Mouse (Mus musculus): ENCODE data around the gene Slc19a3. TPM values are rescaled to one million over a fixed set of nuclear protein-coding genes. Genes with fewer than 3 reads are reported as not detected.
A peak's percentile ranks its signal among the peaks of the same experiment; 100 is the strongest.

The Slc19a3 gene
- polyA plus RNA-seq, 1 experiment from 2014 or later = 0.57 TPM

- WGBS = 72% methylated on average over 4 of the region's 4 CpGs
- no peaks in the 10 kb centered on the region for H3K4me1 ChIP-seq (ENCODE audit: control insufficient read depth, insufficient read depth, low read length)
- H3K9ac ChIP-seq (ENCODE audit: low read length) = no peak overlapping the region
- no peak for DNase-seq (ENCODE audit: low spot score)
- no peaks in the 10 kb centered on the region for H3K36me3 ChIP-seq (ENCODE audit: control insufficient read depth, insufficient read depth, low read length)
- no peak for ATAC-seq
- H3K27ac ChIP-seq (ENCODE audit: low read depth, low read length) = no peak overlapping the region
- H3K4me2 ChIP-seq (ENCODE audit: low read length) = no peak overlapping the region
- no peaks in the 10 kb centered on the region for H3K27me3 ChIP-seq (replicated peaks; ENCODE audit: control insufficient read depth, insufficient read depth, low read length)
- no peaks in the 10 kb centered on the region for H3K9me3 ChIP-seq (replicated peaks; ENCODE audit: control insufficient read depth, low read length)
- H3K4me3 ChIP-seq (ENCODE audit: low read depth, low read length) = no peak overlapping the region
Observed at GRCm38 (mm10) chr1:82991062-82991461, 47.2 kb downstream of the Slc19a3 start.

GRCm38 (mm10) chr1:82987530-82988198, 50.6 kb downstream of the Slc19a3 start:
- DNase-seq (ENCODE audit: low spot score) (peak; percentile 87), ATAC-seq (peak; percentile 67; the same call in 1 of the 2 replicates)
- Histone ChIP-seq H3K9ac (ENCODE audit: low read length) (no peak overlapping the region), H3K27ac (ENCODE audit: low read depth, low read length) (no peak overlapping the region), H3K4me1 (ENCODE audit: control insufficient read depth, insufficient read depth, low read length) (no peaks in the 10 kb centered on the region), H3K9me3 (replicated peaks; ENCODE audit: control insufficient read depth, low read length) (no peaks in the 10 kb centered on the region), H3K36me3 (ENCODE audit: control insufficient read depth, insufficient read depth, low read length) (no peaks in the 10 kb centered on the region), H3K4me3 (ENCODE audit: low read depth, low read length) (no peak overlapping the region), H3K27me3 (replicated peaks; ENCODE audit: control insufficient read depth, insufficient read depth, low read length) (no peaks in the 10 kb centered on the region), H3K4me2 (ENCODE audit: low read length) (no peak overlapping the region)
- WGBS = 43% methylated on average over 4 of the region's 4 CpGs

GRCm38 (mm10) chr1:82986738-82987137, 51.5 kb downstream of the Slc19a3 start:
- no peak for ATAC-seq
- H3K27me3 ChIP-seq (replicated peaks; ENCODE audit: control insufficient read depth, insufficient read depth, low read length) = no peaks in the 10 kb centered on the region
- no peaks in the 10 kb centered on the region for H3K4me1 ChIP-seq (ENCODE audit: control insufficient read depth, insufficient read depth, low read length)
- WGBS = 90% methylated on average over 6 of the region's 6 CpGs
- H3K27ac ChIP-seq (ENCODE audit: low read depth, low read length) = no peak overlapping the region
- H3K4me2 ChIP-seq (ENCODE audit: low read length) = no peak overlapping the region
- DNase-seq (ENCODE audit: low spot score) = no peak
- H3K9me3 ChIP-seq (replicated peaks; ENCODE audit: control insufficient read depth, low read length) = no peaks in the 10 kb centered on the region
- no peak overlapping the region for H3K9ac ChIP-seq (ENCODE audit: low read length)
- no peak overlapping the region for H3K4me3 ChIP-seq (ENCODE audit: low read depth, low read length)
- no peaks in the 10 kb centered on the region for H3K36me3 ChIP-seq (ENCODE audit: control insufficient read depth, insufficient read depth, low read length)

GRCm38 (mm10) chr1:82977840-82978239, 60.4 kb downstream of the Slc19a3 start:
- Histone ChIP-seq H3K9ac (ENCODE audit: low read length) (no peak overlapping the region), H3K4me1 (ENCODE audit: control insufficient read depth, insufficient read depth, low read length) (no peaks in the 10 kb centered on the region), H3K27me3 (replicated peaks; ENCODE audit: control insufficient read depth, insufficient read depth, low read length) (no peaks in the 10 kb centered on the region), H3K4me3 (ENCODE audit: low read depth, low read length) (no peak overlapping the region), H3K9me3 (replicated peaks; ENCODE audit: control insufficient read depth, low read length) (no peaks in the 10 kb centered on the region), H3K27ac (ENCODE audit: low read depth, low read length) (no peak overlapping the region), H3K36me3 (ENCODE audit: control insufficient read depth, insufficient read depth, low read length) (no peaks in the 10 kb centered on the region), H3K4me2 (ENCODE audit: low read length) (no peak overlapping the region)
- ATAC-seq = no peak
- DNase-seq (ENCODE audit: low spot score) = no peak

GRCm38 (mm10) chr1:82975750-82976149, 62.5 kb downstream of the Slc19a3 start:
- Histone ChIP-seq H3K27ac (ENCODE audit: low read depth, low read length) (no peak overlapping the region), H3K4me3 (ENCODE audit: low read depth, low read length) (no peak overlapping the region), H3K9me3 (replicated peaks; ENCODE audit: control insufficient read depth, low read length) (no peaks in the 10 kb centered on the region), H3K27me3 (replicated peaks; ENCODE audit: control insufficient read depth, insufficient read depth, low read length) (no peaks in the 10 kb centered on the region), H3K36me3 (ENCODE audit: control insufficient read depth, insufficient read depth, low read length) (no peaks in the 10 kb centered on the region), H3K4me1 (ENCODE audit: control insufficient read depth, insufficient read depth, low read length) (no peaks in the 10 kb centered on the region), H3K9ac (ENCODE audit: low read length) (no peak overlapping the region), H3K4me2 (ENCODE audit: low read length) (no peak overlapping the region)
- DNase-seq (ENCODE audit: low spot score) (no peak), ATAC-seq (no peak)
- WGBS = 86% methylated on average over 5 of the region's 5 CpGs

GRCm38 (mm10) chr1:82974342-82974741, 63.9 kb downstream of the Slc19a3 start:
- no peak for ATAC-seq

GRCm38 (mm10) chr1:82973901-82974300, 64.3 kb downstream of the Slc19a3 start:
- DNase-seq (ENCODE audit: low spot score) (no peak), ATAC-seq (no peak)
- whole genome bisulfite sequencing = 79% methylated on average over 6 of the region's 6 CpGs

More at GRCm38 (mm10) chr1:82974342-82974741, 63.9 kb downstream of the Slc19a3 start:
- no peak overlapping the region for H3K27ac ChIP-seq (ENCODE audit: low read depth, low read length)
- 91% methylated on average over 9 of the region's 9 CpGs for WGBS
- no peaks in the 10 kb centered on the region for H3K27me3 ChIP-seq (replicated peaks; ENCODE audit: control insufficient read depth, insufficient read depth, low read length)
- DNase-seq (ENCODE audit: low spot score) = no peak
- no peak overlapping the region for H3K4me2 ChIP-seq (ENCODE audit: low read length)
- H3K9ac ChIP-seq (ENCODE audit: low read length) = no peak overlapping the region
- H3K9me3 ChIP-seq (replicated peaks; ENCODE audit: control insufficient read depth, low read length) = no peaks in the 10 kb centered on the region
- H3K4me1 ChIP-seq (ENCODE audit: control insufficient read depth, insufficient read depth, low read length) = no peaks in the 10 kb centered on the region
- no peaks in the 10 kb centered on the region for H3K36me3 ChIP-seq (ENCODE audit: control insufficient read depth, insufficient read depth, low read length)
- no peak overlapping the region for H3K4me3 ChIP-seq (ENCODE audit: low read depth, low read length)

GRCm38 (mm10) chr1:82973244-82973643, 65.0 kb downstream of the Slc19a3 start:
- ATAC-seq = no peak
- H3K4me3 ChIP-seq (ENCODE audit: low read depth, low read length) = no peak overlapping the region
- H3K27me3 ChIP-seq (replicated peaks; ENCODE audit: control insufficient read depth, insufficient read depth, low read length) = no peaks in the 10 kb centered on the region
- 93% methylated on average over 1 of the region's 1 CpGs for WGBS
- no peaks in the 10 kb centered on the region for H3K4me1 ChIP-seq (ENCODE audit: control insufficient read depth, insufficient read depth, low read length)
- no peak overlapping the region for H3K9ac ChIP-seq (ENCODE audit: low read length)
- no peak overlapping the region for H3K27ac ChIP-seq (ENCODE audit: low read depth, low read length)
- no peak overlapping the region for H3K4me2 ChIP-seq (ENCODE audit: low read length)
- DNase-seq (ENCODE audit: low spot score) = no peak
- no peaks in the 10 kb centered on the region for H3K9me3 ChIP-seq (replicated peaks; ENCODE audit: control insufficient read depth, low read length)
- no peaks in the 10 kb centered on the region for H3K36me3 ChIP-seq (ENCODE audit: control insufficient read depth, insufficient read depth, low read length)

More at GRCm38 (mm10) chr1:82973901-82974300, 64.3 kb downstream of the Slc19a3 start:
- H3K27ac ChIP-seq (ENCODE audit: low read depth, low read length) = no peak overlapping the region
- no peaks in the 10 kb centered on the region for H3K9me3 ChIP-seq (replicated peaks; ENCODE audit: control insufficient read depth, low read length)
- H3K4me3 ChIP-seq (ENCODE audit: low read depth, low read length) = no peak overlapping the region
- H3K27me3 ChIP-seq (replicated peaks; ENCODE audit: control insufficient read depth, insufficient read depth, low read length) = no peaks in the 10 kb centered on the region
- no peak overlapping the region for H3K4me2 ChIP-seq (ENCODE audit: low read length)
- no peaks in the 10 kb centered on the region for H3K36me3 ChIP-seq (ENCODE audit: control insufficient read depth, insufficient read depth, low read length)
- no peaks in the 10 kb centered on the region for H3K4me1 ChIP-seq (ENCODE audit: control insufficient read depth, insufficient read depth, low read length)
- H3K9ac ChIP-seq (ENCODE audit: low read length) = no peak overlapping the region

GRCm38 (mm10) chr1:82972046-82972445, 66.2 kb downstream of the Slc19a3 start:
- no peak for DNase-seq (ENCODE audit: low spot score)
- Histone ChIP-seq H3K27me3 (replicated peaks; ENCODE audit: control insufficient read depth, insufficient read depth, low read length) (no peaks in the 10 kb centered on the region), H3K4me2 (ENCODE audit: low read length) (no peak overlapping the region), H3K4me1 (ENCODE audit: control insufficient read depth, insufficient read depth, low read length) (no peaks in the 10 kb centered on the region), H3K9me3 (replicated peaks; ENCODE audit: control insufficient read depth, low read length) (no peaks in the 10 kb centered on the region), H3K9ac (ENCODE audit: low read length) (no peak overlapping the region), H3K36me3 (ENCODE audit: control insufficient read depth, insufficient read depth, low read length) (no peaks in the 10 kb centered on the region), H3K4me3 (ENCODE audit: low read depth, low read length) (no peak overlapping the region), H3K27ac (ENCODE audit: low read depth, low read length) (no peak overlapping the region)
- ATAC-seq = no peak
- WGBS = 72% methylated on average over 4 of the region's 4 CpGs

Measured in forebrain, embryonic 14.5 days (tissue).